Mouse (Mus musculus): ENCODE measurements around the gene Strbp.

- TF ChIP-seq ZNF384 (IDR thresholded peaks at IDR 0.05; ENCODE audit: low read depth, low read length) (no peak), CHD2 (IDR thresholded peaks at IDR 0.05; ENCODE audit: low read depth, low read length) (no peak), ZC3H11A (IDR thresholded peaks at IDR 0.05; ENCODE audit: borderline replicate concordance, low read depth, low read length) (no peak), MAFK (IDR thresholded peaks at IDR 0.05; ENCODE audit: insufficient read depth, low read depth, low read length) (no peak)
Measured at GRCm38 (mm10) chr2:37480039-37480438, 223.6 kb downstream of the Strbp start.

All from ES-E14 (cell line).